Mouse (Mus musculus): ENCODE measurements around the gene Sdhb. TPM values are rescaled to one million over a fixed set of nuclear protein-coding genes. Genes with fewer than 3 reads are reported as not detected.

Gene Sdhb
- polyA plus RNA-seq, 1 experiment from 2014 or later = 456 TPM

DNA sequence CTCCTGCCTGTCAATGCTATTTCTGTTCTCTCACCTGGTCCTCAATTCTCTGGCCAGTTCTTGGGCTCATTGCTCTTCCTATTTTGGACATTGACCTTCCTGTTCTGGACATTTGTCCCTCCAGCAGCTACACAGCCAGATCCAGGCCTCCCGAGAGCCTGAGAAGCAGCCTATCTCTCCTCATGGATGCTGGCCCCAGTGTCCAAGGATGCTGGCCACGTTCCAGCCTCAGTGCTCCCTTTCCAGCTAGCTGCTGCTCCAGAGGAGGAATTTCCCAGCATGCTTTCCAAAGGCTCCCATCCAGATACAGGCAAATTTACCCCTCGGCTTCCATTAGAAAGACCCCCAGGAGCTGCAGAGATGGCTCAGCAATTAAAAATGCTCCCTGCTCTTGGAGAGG lies 10.4 kb upstream of the Sdhb start:
- Histone ChIP-seq H3K4me1 (ENCODE audit: control insufficient read depth, insufficient read depth, low read length) (no peaks in the 10 kb centered on the region), H3K4me2 (ENCODE audit: low read length) (no peak overlapping the region), H3K27ac (replicated peaks; ENCODE audit: low read depth, low read length) (no peak overlapping the region), H3K27me3 (ENCODE audit: control insufficient read depth, insufficient read depth, low read length) (no peaks in the 10 kb centered on the region), H3K4me3 (replicated peaks; ENCODE audit: low read depth, low read length) (no peak overlapping the region), H3K36me3 (ENCODE audit: control insufficient read depth, insufficient read depth, low read length) (no peaks in the 10 kb centered on the region), H3K9me3 (ENCODE audit: control insufficient read depth, low read length) (no peaks in the 10 kb centered on the region), H3K9ac (replicated peaks; ENCODE audit: low read length) (no peak overlapping the region)
- 77% methylated on average over 3 of the region's 3 CpGs for WGBS
- no peak for DNase-seq
- ATAC-seq (ENCODE audit: low FRiP score, low TSS enrichment) = no peak

DNA sequence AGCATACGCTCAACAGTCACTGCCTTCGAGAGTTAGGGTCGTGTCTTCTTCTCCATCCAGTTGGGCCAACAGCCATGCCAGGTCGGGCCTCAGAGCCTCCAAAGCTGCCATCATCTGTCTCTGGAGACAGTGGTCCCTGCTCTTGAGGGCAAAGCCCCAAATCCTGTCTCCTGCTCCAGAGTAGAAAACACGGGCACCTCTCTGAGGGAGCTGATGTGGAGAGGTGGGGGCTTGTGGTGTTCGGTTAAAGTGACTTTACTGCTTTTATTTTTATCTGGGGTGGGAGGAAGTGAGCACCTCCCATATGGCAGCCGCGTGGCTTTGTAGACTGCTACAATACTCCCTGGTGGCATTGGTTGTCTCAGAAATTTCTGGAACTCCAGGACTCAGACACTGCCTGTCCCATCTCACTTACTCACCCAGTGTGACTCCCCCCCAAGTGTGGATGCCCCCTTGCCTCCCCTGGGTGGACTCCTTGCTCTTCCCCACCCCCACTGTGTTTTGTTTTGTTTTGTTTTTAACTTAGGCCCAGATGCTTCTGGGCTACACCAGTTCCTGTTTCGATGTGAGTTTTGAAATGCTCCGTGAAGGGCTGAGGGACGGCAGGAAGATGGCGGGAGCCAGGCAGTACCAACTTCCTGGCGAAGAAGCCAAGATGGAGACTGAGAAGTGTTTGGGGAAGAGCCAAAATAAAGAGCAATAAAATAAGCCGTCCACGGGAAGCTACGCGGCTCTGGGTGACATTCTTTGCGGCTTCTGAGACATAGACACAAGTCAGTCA lies 9.0 kb upstream of the Sdhb start:
- Histone ChIP-seq H3K9me3 (ENCODE audit: control insufficient read depth, low read length) (no peaks in the 10 kb centered on the region), H3K9ac (replicated peaks; ENCODE audit: low read length) (no peak overlapping the region), H3K4me1 (ENCODE audit: control insufficient read depth, insufficient read depth, low read length) (peaks cover 5% of the 10 kb centered on the region), H3K27me3 (ENCODE audit: control insufficient read depth, insufficient read depth, low read length) (no peaks in the 10 kb centered on the region), H3K4me2 (ENCODE audit: low read length) (no peak overlapping the region), H3K4me3 (replicated peaks; ENCODE audit: low read depth, low read length) (no peak overlapping the region), H3K27ac (replicated peaks; ENCODE audit: low read depth, low read length) (no peak overlapping the region), H3K36me3 (ENCODE audit: control insufficient read depth, insufficient read depth, low read length) (no peaks in the 10 kb centered on the region)
- no peak for ATAC-seq (ENCODE audit: low FRiP score, low TSS enrichment)
- WGBS = 92% methylated on average over 18 of the region's 18 CpGs
- DNase-seq = no peak

DNA sequence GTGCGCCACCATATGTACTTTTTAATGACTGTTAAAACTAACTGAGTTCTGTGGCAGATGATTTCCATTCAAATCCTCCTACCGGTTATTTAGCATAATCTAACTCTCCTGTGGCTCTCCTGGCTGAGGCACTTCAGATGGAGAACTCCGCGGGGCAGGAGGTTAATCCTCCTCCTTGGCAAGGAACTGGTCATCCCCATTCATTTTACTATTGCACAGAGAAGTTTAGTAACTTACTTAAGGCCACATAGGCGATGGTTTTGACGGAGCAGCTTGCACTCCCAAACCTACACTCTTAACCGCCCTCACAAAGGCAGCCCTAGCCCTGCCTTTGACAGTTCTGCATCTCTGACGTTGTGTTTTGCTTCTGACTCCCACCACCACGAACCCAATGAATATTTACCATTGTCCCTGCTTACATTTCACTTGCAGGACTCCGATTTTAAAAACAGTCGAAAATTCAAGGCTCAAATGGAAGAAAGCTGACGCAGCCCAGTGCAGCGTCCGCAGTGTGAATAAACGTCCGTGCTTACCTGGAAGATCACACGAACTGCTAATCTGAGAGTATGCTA lies 3.8 kb upstream of the Sdhb start:
- Histone ChIP-seq H3K9ac (replicated peaks; ENCODE audit: low read length) (peak overlapping the region; percentile 25; the same call in 1 of the 2 replicates), H3K27ac (replicated peaks; ENCODE audit: low read depth, low read length) (peak overlapping the region; percentile 73), H3K4me1 (ENCODE audit: control insufficient read depth, insufficient read depth, low read length) (peaks cover 16% of the 10 kb centered on the region), H3K27me3 (ENCODE audit: control insufficient read depth, insufficient read depth, low read length) (no peaks in the 10 kb centered on the region), H3K36me3 (ENCODE audit: control insufficient read depth, insufficient read depth, low read length) (no peaks in the 10 kb centered on the region), H3K4me2 (ENCODE audit: low read length) (peak overlapping the region; percentile 63), H3K9me3 (ENCODE audit: control insufficient read depth, low read length) (no peaks in the 10 kb centered on the region), H3K4me3 (replicated peaks; ENCODE audit: low read depth, low read length) (peak overlapping the region; percentile 32)
- ATAC-seq (ENCODE audit: low FRiP score, low TSS enrichment) (no peak), DNase-seq (peak; percentile 64)
- WGBS = 1% methylated on average over 17 of the region's 17 CpGs

DNA sequence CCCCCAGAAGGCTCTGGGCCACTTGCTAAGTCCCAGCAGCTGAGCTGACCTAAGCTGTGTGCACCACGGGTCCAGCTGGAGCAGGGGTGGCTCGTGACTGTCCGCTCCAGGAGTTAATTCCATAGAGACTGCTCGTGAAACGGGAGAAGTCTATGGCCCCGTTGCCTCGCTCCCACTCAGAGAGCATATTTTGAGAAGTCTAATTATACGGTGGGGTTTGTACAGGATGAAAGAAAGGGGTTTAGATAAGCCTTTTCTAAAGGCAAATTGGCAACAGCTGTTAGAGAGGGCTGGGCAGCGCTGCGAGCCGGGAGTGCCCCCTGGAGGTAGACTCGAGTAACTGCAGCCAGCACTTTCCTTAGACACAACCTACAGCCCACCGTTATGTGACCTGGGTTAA lies 3.3 kb upstream of the Sdhb start:
- WGBS = under 1% methylated on average over 13 of the region's 13 CpGs
- peak; percentile 89 for DNase-seq
- Histone ChIP-seq H3K27me3 (ENCODE audit: control insufficient read depth, insufficient read depth, low read length) (no peaks in the 10 kb centered on the region), H3K9ac (replicated peaks; ENCODE audit: low read length) (peak overlapping the region; percentile 25; the same call in 1 of the 2 replicates), H3K27ac (replicated peaks; ENCODE audit: low read depth, low read length) (peak overlapping the region; percentile 73), H3K4me3 (replicated peaks; ENCODE audit: low read depth, low read length) (peak overlapping the region; percentile 32), H3K9me3 (ENCODE audit: control insufficient read depth, low read length) (no peaks in the 10 kb centered on the region), H3K36me3 (ENCODE audit: control insufficient read depth, insufficient read depth, low read length) (no peaks in the 10 kb centered on the region), H3K4me2 (ENCODE audit: low read length) (peak overlapping the region; percentile 63), H3K4me1 (ENCODE audit: control insufficient read depth, insufficient read depth, low read length) (peaks cover 21% of the 10 kb centered on the region)
- peak; percentile 40; the same call in 1 of the 2 replicates for ATAC-seq (ENCODE audit: low FRiP score, low TSS enrichment)

DNA sequence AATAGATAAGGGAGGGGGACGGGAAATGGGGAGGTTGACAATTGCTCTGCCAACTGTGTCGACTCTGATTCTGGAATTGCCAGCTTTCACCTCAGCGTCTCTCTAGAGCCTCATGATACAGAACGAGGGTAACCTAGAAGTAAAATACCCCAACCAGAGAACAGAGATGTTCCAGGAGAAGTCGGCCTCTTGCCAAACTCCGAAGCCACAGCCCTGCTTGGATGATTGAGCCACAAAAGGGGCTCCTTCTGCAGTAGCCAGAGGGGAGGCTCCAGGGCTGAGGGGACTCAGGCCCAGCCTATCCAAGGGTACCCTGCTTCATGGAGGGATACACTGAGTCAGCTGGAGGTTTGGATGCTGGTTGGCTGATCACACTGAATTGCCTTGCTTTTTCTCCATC lies 2.7 kb upstream of the Sdhb start:
- 61% methylated on average over 6 of the region's 6 CpGs for WGBS

DNA sequence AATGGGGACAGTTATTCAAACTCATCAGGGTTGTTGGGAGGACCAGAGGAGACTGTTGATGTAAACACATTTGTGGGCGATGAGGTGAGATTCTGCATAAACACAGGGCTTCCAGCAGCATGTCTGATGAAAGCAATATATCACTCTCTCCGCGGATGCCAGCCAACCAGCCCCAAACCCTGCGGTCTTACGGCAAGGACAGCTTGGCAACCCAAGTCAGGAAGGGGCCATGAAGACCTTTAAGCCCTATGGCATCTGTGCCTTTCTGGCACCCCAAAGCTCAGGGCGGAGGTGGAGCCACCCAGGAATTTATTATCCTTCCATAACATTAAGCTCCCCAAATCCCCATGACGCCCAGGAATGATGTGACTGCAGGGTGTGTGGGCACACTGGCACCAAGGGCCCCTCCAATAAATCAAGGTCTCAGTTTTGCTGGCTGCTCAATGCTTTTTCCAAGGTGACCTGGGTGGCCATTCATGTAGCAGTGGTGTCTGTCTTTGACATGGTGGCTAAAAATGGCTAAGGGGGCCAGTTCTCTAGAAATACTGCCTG lies 1.8 kb upstream of the Sdhb start:
- no peak overlapping the region for H3K4me3 ChIP-seq (replicated peaks; ENCODE audit: low read depth, low read length)
- 89% methylated on average over 7 of the region's 7 CpGs for WGBS
- no peaks in the 10 kb centered on the region for H3K9me3 ChIP-seq (ENCODE audit: control insufficient read depth, low read length)
- H3K9ac ChIP-seq (replicated peaks; ENCODE audit: low read length) = no peak overlapping the region
- DNase-seq = no peak
- no peaks in the 10 kb centered on the region for H3K27me3 ChIP-seq (ENCODE audit: control insufficient read depth, insufficient read depth, low read length)
- no peak overlapping the region for H3K4me2 ChIP-seq (ENCODE audit: low read length)
- no peaks in the 10 kb centered on the region for H3K36me3 ChIP-seq (ENCODE audit: control insufficient read depth, insufficient read depth, low read length)
- peaks cover 21% of the 10 kb centered on the region for H3K4me1 ChIP-seq (ENCODE audit: control insufficient read depth, insufficient read depth, low read length)
- H3K27ac ChIP-seq (replicated peaks; ENCODE audit: low read depth, low read length) = no peak overlapping the region
- ATAC-seq (ENCODE audit: low FRiP score, low TSS enrichment) = no peak

More for the DNA sequence above, 2.7 kb upstream of the Sdhb start:
- H3K4me2 ChIP-seq (ENCODE audit: low read length) = no peak overlapping the region
- H3K36me3 ChIP-seq (ENCODE audit: control insufficient read depth, insufficient read depth, low read length) = no peaks in the 10 kb centered on the region
- H3K27me3 ChIP-seq (ENCODE audit: control insufficient read depth, insufficient read depth, low read length) = no peaks in the 10 kb centered on the region
- H3K9ac ChIP-seq (replicated peaks; ENCODE audit: low read length) = no peak overlapping the region
- ATAC-seq (ENCODE audit: low FRiP score, low TSS enrichment) = no peak
- DNase-seq = no peak
- H3K4me1 ChIP-seq (ENCODE audit: control insufficient read depth, insufficient read depth, low read length) = peaks cover 21% of the 10 kb centered on the region
- H3K4me3 ChIP-seq (replicated peaks; ENCODE audit: low read depth, low read length) = no peak overlapping the region
- H3K27ac ChIP-seq (replicated peaks; ENCODE audit: low read depth, low read length) = no peak overlapping the region
- H3K9me3 ChIP-seq (ENCODE audit: control insufficient read depth, low read length) = no peaks in the 10 kb centered on the region

DNA sequence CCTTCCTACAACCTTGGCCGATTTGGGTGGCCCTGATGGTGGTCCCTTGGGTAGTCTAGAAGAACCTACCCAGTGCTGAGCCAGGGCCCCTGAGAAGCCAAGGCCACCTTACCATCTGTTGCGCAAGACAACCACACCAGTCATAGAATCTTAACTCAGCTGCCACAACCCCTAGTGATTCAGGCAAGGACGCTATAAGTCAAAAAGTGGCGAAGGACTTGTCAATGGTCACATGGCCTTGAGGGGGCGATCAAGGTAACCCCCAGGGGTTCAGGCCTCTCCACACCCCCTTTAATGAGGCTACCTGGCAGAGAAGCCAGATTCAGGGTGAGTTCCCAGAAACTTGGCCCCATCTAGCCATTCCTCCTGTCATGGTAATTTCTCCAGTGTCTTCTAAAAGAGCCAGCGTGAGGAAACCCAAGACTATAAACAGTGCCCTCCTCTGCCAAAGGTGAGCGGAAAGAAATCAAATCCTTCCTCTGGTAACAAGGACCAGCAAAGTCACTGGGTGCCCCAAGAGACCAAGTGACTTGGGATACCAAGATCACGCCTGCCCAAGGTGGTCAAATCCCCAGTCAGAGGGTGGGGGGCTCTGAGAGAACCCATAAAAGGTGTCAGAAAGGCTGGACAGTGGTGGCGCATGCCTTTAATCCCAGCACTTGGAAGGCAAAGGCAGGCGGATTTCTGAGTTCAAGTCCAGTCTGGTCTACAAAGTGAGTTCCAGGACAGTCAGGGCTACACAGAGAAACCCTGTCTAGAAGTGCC lies 1.1 kb upstream of the Sdhb start:
- Histone ChIP-seq H3K9me3 (ENCODE audit: control insufficient read depth, low read length) (no peaks in the 10 kb centered on the region), H3K9ac (replicated peaks; ENCODE audit: low read length) (no peak overlapping the region), H3K27me3 (ENCODE audit: control insufficient read depth, insufficient read depth, low read length) (no peaks in the 10 kb centered on the region), H3K4me3 (replicated peaks; ENCODE audit: low read depth, low read length) (no peak overlapping the region), H3K27ac (replicated peaks; ENCODE audit: low read depth, low read length) (no peak overlapping the region), H3K4me2 (ENCODE audit: low read length) (no peak overlapping the region; the same call in 1 of the 2 replicates), H3K36me3 (ENCODE audit: control insufficient read depth, insufficient read depth, low read length) (no peaks in the 10 kb centered on the region), H3K4me1 (ENCODE audit: control insufficient read depth, insufficient read depth, low read length) (peaks cover 21% of the 10 kb centered on the region)
- WGBS = 83% methylated on average over 10 of the region's 10 CpGs
- ATAC-seq (ENCODE audit: low FRiP score, low TSS enrichment) (no peak), DNase-seq (no peak)

DNA sequence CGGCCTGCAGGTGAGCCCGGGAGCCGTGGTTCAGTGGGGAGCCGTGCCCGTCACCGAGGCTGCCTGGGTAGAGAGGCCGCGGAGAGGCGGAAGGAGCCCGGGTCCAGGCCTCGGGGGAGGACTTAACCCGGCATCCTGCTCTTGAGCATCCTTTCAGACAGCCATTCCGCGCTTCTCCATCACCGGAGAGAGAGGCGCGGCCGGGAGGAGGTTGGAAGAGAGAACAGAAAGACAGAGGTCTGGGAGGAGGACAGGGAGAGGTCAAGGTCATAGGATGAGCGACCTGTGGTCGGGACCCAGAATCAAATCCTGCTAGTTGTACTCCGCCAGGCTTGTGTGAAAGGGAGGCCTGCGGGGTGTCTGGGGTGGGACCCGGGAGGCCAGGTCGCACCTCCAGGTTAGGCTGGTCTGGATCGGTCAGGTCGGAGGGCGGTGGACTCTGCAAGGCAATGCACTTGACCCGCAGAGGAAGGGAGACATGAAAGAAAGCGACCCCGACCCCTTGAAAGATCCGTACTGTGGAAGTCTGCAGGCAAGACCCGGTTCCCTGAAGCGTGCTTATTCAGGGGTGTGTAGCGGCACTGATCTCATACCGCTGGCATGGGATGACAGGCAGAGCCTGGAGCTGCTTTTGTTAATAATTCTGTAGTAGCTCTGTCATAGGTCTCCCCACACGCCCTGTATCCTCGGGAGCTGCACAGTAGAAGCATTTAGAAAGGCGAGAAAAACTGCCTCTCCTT lies 634 bp downstream of the Sdhb start:
- Histone ChIP-seq H3K4me1 (ENCODE audit: control insufficient read depth, insufficient read depth, low read length) (peaks cover 20% of the 10 kb centered on the region), H3K4me2 (ENCODE audit: low read length) (peak overlapping the region; percentile 92), H3K9me3 (ENCODE audit: control insufficient read depth, low read length) (no peaks in the 10 kb centered on the region), H3K27ac (replicated peaks; ENCODE audit: low read depth, low read length) (peak overlapping the region; percentile 86), H3K4me3 (replicated peaks; ENCODE audit: low read depth, low read length) (peak overlapping the region; percentile 94), H3K27me3 (ENCODE audit: control insufficient read depth, insufficient read depth, low read length) (no peaks in the 10 kb centered on the region), H3K36me3 (ENCODE audit: control insufficient read depth, insufficient read depth, low read length) (peaks cover 5% of the 10 kb centered on the region), H3K9ac (replicated peaks; ENCODE audit: low read length) (peak overlapping the region; percentile 91)
- ATAC-seq (ENCODE audit: low FRiP score, low TSS enrichment) (no peak; the same call in 1 of the 2 replicates), DNase-seq (peak; percentile 12)
- 2% methylated on average over 38 of the region's 38 CpGs for WGBS

All from midbrain, embryonic 14.5 days (tissue).